Mouse (Mus musculus): ENCODE data around the gene Hes2. TPM values are rescaled to one million over a fixed set of nuclear protein-coding genes. Genes with fewer than 3 reads are reported as not detected.
A peak's percentile ranks its signal among the peaks of the same experiment; 100 is the strongest.

Gene Hes2
- polyA plus RNA-seq, 1 experiment from 2014 or later: 0.23 TPM

GRCm38 (mm10) chr4:152124361-152124961, 34.2 kb upstream of the Hes2 start:
- no peak overlapping the region for H3K9ac ChIP-seq
- WGBS: 22% methylated on average over 13 of the region's 13 CpGs
- ATAC-seq (replicated peaks; ENCODE audit: insufficient number of reproducible peaks, insufficient read depth, low FRiP score, low read depth): no peak
- H3K4me2 ChIP-seq: peak overlapping the region; percentile 74
- H3K9me3 ChIP-seq (replicated peaks): no peaks in the 10 kb centered on the region
- H3K4me1 ChIP-seq (replicated peaks): peaks cover 46% of the 10 kb centered on the region
- H3K27me3 ChIP-seq: peaks cover 100% of the 10 kb centered on the region
- H3K36me3 ChIP-seq: no peaks in the 10 kb centered on the region
- no peak overlapping the region for H3K27ac ChIP-seq
- peak overlapping the region; percentile 44 for H3K4me3 ChIP-seq

- peak overlapping the region; percentile 74 for H3K4me2 ChIP-seq
- ATAC-seq (replicated peaks; ENCODE audit: insufficient number of reproducible peaks, insufficient read depth, low FRiP score, low read depth): no peak
- peaks cover 43% of the 10 kb centered on the region for H3K4me1 ChIP-seq (replicated peaks)
- H3K4me3 ChIP-seq: peak overlapping the region; percentile 44
- no peak overlapping the region for H3K27ac ChIP-seq
- H3K36me3 ChIP-seq: no peaks in the 10 kb centered on the region
- H3K9me3 ChIP-seq (replicated peaks): no peaks in the 10 kb centered on the region
- WGBS: 7% methylated on average over 56 of the region's 56 CpGs
- H3K9ac ChIP-seq: peak overlapping the region; percentile 29
- H3K27me3 ChIP-seq: peaks cover 100% of the 10 kb centered on the region
Observed at GRCm38 (mm10) chr4:152125161-152126025, 33.3 kb upstream of the Hes2 start.

- peak overlapping the region; percentile 74 for H3K4me2 ChIP-seq
- peaks cover 43% of the 10 kb centered on the region for H3K4me1 ChIP-seq (replicated peaks)
- peak overlapping the region; percentile 44 for H3K4me3 ChIP-seq
- H3K27ac ChIP-seq: no peak overlapping the region
- H3K9me3 ChIP-seq (replicated peaks): no peaks in the 10 kb centered on the region
- no peak for ATAC-seq (replicated peaks; ENCODE audit: insufficient number of reproducible peaks, insufficient read depth, low FRiP score, low read depth)
- H3K9ac ChIP-seq: peak overlapping the region; percentile 29
- H3K36me3 ChIP-seq: no peaks in the 10 kb centered on the region
- H3K27me3 ChIP-seq: peaks cover 100% of the 10 kb centered on the region
- WGBS: 9% methylated on average over 65 of the region's 65 CpGs
Observed at GRCm38 (mm10) chr4:152126026-152126920, 32.4 kb upstream of the Hes2 start.

- H3K9me3 ChIP-seq (replicated peaks): no peaks in the 10 kb centered on the region
- no peaks in the 10 kb centered on the region for H3K36me3 ChIP-seq
- H3K27ac ChIP-seq: no peak overlapping the region
- H3K9ac ChIP-seq: no peak overlapping the region
- peaks cover 52% of the 10 kb centered on the region for H3K4me1 ChIP-seq (replicated peaks)
- no peak overlapping the region for H3K4me2 ChIP-seq
- no peak for ATAC-seq (replicated peaks; ENCODE audit: insufficient number of reproducible peaks, insufficient read depth, low FRiP score, low read depth)
- H3K4me3 ChIP-seq: no peak overlapping the region
- WGBS: 93% methylated on average over 11 of the region's 11 CpGs
- peaks cover 100% of the 10 kb centered on the region for H3K27me3 ChIP-seq
Observed at GRCm38 (mm10) chr4:152127884-152128283, 30.8 kb upstream of the Hes2 start.

- H3K36me3 ChIP-seq: no peaks in the 10 kb centered on the region
- H3K4me1 ChIP-seq (replicated peaks): peaks cover 52% of the 10 kb centered on the region
Observed at GRCm38 (mm10) chr4:152128784-152129183, 29.9 kb upstream of the Hes2 start.

GRCm38 (mm10) chr4:152129395-152129930, 29.2 kb upstream of the Hes2 start:
- 53% methylated on average over 13 of the region's 13 CpGs for WGBS
- Histone ChIP-seq H3K9ac (no peak overlapping the region), H3K36me3 (no peaks in the 10 kb centered on the region), H3K27ac (no peak overlapping the region), H3K4me1 (replicated peaks) (peaks cover 52% of the 10 kb centered on the region), H3K27me3 (peaks cover 100% of the 10 kb centered on the region), H3K4me2 (no peak overlapping the region), H3K9me3 (replicated peaks) (no peaks in the 10 kb centered on the region), H3K4me3 (no peak overlapping the region)
- ATAC-seq (replicated peaks; ENCODE audit: insufficient number of reproducible peaks, insufficient read depth, low FRiP score, low read depth): no peak

More at GRCm38 (mm10) chr4:152128784-152129183, 29.9 kb upstream of the Hes2 start:
- 74% methylated on average over 5 of the region's 5 CpGs for WGBS
- Histone ChIP-seq H3K27me3 (peaks cover 100% of the 10 kb centered on the region), H3K4me3 (no peak overlapping the region), H3K27ac (no peak overlapping the region), H3K4me2 (no peak overlapping the region), H3K9me3 (replicated peaks) (no peaks in the 10 kb centered on the region), H3K9ac (no peak overlapping the region)
- ATAC-seq (replicated peaks; ENCODE audit: insufficient number of reproducible peaks, insufficient read depth, low FRiP score, low read depth): no peak

- H3K27me3 ChIP-seq: peaks cover 89% of the 10 kb centered on the region
- H3K4me2 ChIP-seq: peak overlapping the region; percentile 80
- peaks cover 36% of the 10 kb centered on the region for H3K4me1 ChIP-seq (replicated peaks)
- 2% methylated on average over 85 of the region's 85 CpGs for WGBS
- no peaks in the 10 kb centered on the region for H3K36me3 ChIP-seq
- no peaks in the 10 kb centered on the region for H3K9me3 ChIP-seq (replicated peaks)
- peak; percentile 53 for ATAC-seq (replicated peaks; ENCODE audit: insufficient number of reproducible peaks, insufficient read depth, low FRiP score, low read depth)
- no peak overlapping the region for H3K27ac ChIP-seq
- peak overlapping the region; percentile 46 for H3K4me3 ChIP-seq
- peak overlapping the region; percentile 40 for H3K9ac ChIP-seq
Observed at GRCm38 (mm10) chr4:152130771-152131653, 27.7 kb upstream of the Hes2 start.

- Histone ChIP-seq H3K9me3 (replicated peaks) (no peaks in the 10 kb centered on the region), H3K27ac (no peak overlapping the region), H3K9ac (no peak overlapping the region), H3K4me3 (peak overlapping the region; percentile 46), H3K36me3 (no peaks in the 10 kb centered on the region), H3K4me1 (replicated peaks) (peaks cover 29% of the 10 kb centered on the region), H3K4me2 (peak overlapping the region; percentile 80), H3K27me3 (peaks cover 84% of the 10 kb centered on the region)
- ATAC-seq (replicated peaks; ENCODE audit: insufficient number of reproducible peaks, insufficient read depth, low FRiP score, low read depth): no peak
- WGBS: 9% methylated on average over 50 of the region's 50 CpGs
Observed at GRCm38 (mm10) chr4:152131809-152132771, 26.6 kb upstream of the Hes2 start.

- no peaks in the 10 kb centered on the region for H3K36me3 ChIP-seq
- H3K9me3 ChIP-seq (replicated peaks): no peaks in the 10 kb centered on the region
- H3K27me3 ChIP-seq: peaks cover 81% of the 10 kb centered on the region
- 27% methylated on average over 10 of the region's 10 CpGs for WGBS
- no peak overlapping the region for H3K4me2 ChIP-seq
- peaks cover 29% of the 10 kb centered on the region for H3K4me1 ChIP-seq (replicated peaks)
- H3K4me3 ChIP-seq: no peak overlapping the region
- ATAC-seq (replicated peaks; ENCODE audit: insufficient number of reproducible peaks, insufficient read depth, low FRiP score, low read depth): no peak
- H3K9ac ChIP-seq: no peak overlapping the region
- no peak overlapping the region for H3K27ac ChIP-seq
Observed at GRCm38 (mm10) chr4:152132772-152133169, 25.9 kb upstream of the Hes2 start.

All from heart, embryonic 15.5 days (tissue).